Mouse (Mus musculus) embryonic facial prominence, embryonic 15.5 days (tissue): Measurements from ENCODE around the gene Bcl2l11. TPM values are rescaled to one million over a fixed set of nuclear protein-coding genes. Genes with fewer than 3 reads are reported as not detected.

Experiments
- ATAC-seq: fragments of 200-750 bp; cut with Nextera tagmentation; 2 replicates; pipeline ENCODE4 v1.8.0; 2017; ENCODE audit warnings: low read depth, moderate TSS enrichment; ENCODE audit not compliant: insufficient number of reproducible peaks, low FRiP score, low TSS enrichment
- H3K27ac ChIP-seq: fragments of 300-500 bp; sonication (generic); replicated peaks from 2 replicates; pipeline ENCODE4 v1.5.1; 2015; ENCODE audit warnings: mild to moderate bottlenecking, inconsistent platforms
- H3K27me3 ChIP-seq: fragments of 300-500 bp; sonication (generic); 2 replicates; pipeline ENCODE4 v1.6.1; 2015; ENCODE audit warnings: inconsistent platforms
- H3K36me3 ChIP-seq: fragments of 300-500 bp; sonication (generic); 2 replicates; pipeline ENCODE4 v1.6.1; 2015; ENCODE audit warnings: mild to moderate bottlenecking, inconsistent platforms
- H3K4me1 ChIP-seq: fragments of 300-500 bp; sonication (generic); 2 replicates; pipeline ENCODE4 v1.6.1; 2015; ENCODE audit warnings: inconsistent platforms
- H3K4me2 ChIP-seq: fragments of 300-500 bp; sonication (generic); replicated peaks from 2 replicates; pipeline ENCODE4 v1.6.1; 2015; ENCODE audit warnings: mild to moderate bottlenecking, inconsistent platforms
- H3K4me3 ChIP-seq: fragments of 300-500 bp; sonication (generic); replicated peaks from 2 replicates; pipeline ENCODE4 v1.5.1; 2015; ENCODE audit warnings: mild to moderate bottlenecking, inconsistent platforms
- H3K9ac ChIP-seq: fragments of 300-500 bp; sonication (generic); 2 replicates; pipeline ENCODE4 v1.6.1; 2015; ENCODE audit warnings: inconsistent platforms
- H3K9me3 ChIP-seq: fragments of 300-500 bp; sonication (generic); replicated peaks from 2 replicates; pipeline ENCODE4 v1.6.1; 2016; ENCODE audit warnings: inconsistent platforms
- WGBS: fragments of 180-500 bp; shearing (Covaris S2); methylation state at CpG from one replicate; pipeline ENCODE4 v1.1.7; 2015; 5-methylcytosine and 5-hydroxymethylcytosine counted together
- polyA plus RNA-seq: library from polyadenylated mRNA; unstranded; fragments of >200 nt; fragmentation: Nextera tagmentation; extraction: Ambion mirVana; gene quantifications from 2 replicates; pipeline ENCODE4 v1.2.1, GENCODE M21; 2015

Gene Bcl2l11
- polyA plus RNA-seq, 1 experiment from 2014 or later, result 17.4 TPM

- WGBS, result 71% methylated on average over 9 of the region's 9 CpGs
- no peak overlapping the region for H3K4me3 ChIP-seq
- no peaks in the 10 kb centered on the region; the same call in 1 of the 2 replicates for H3K27me3 ChIP-seq
These were observed 14.3 kb upstream of the Bcl2l11 start for GRCm38 (mm10) chr2:128111537-128111936.

DNA sequence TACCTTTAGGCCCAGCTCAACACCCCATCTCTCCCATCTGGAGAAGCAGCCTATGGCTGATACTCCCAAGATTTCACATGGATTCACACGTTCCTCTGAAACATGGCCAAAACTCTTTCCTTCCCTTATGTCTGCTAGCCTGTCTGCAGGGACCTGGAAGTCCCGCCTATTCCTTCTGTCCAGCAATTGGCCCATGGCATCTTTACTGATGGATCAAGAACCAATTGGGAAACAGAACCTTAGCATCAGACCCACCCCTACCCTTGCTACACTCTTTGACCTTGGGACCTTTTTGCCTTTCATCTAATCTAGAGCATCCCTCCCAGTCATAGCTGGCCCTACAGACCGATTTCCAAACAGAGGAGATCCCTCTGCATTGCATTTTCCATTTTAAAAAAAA, 11.2 kb upstream of the Bcl2l11 start:
- Histone ChIP-seq H3K27ac (no peak overlapping the region), H3K4me2 (no peak overlapping the region), H3K4me3 (no peak overlapping the region), H3K36me3 (no peaks in the 10 kb centered on the region), H3K9me3 (no peaks in the 10 kb centered on the region), H3K4me1 (no peaks in the 10 kb centered on the region), H3K9ac (no peak overlapping the region), H3K27me3 (peaks cover 5% of the 10 kb centered on the region; the same call in 1 of the 2 replicates)
- no peak for ATAC-seq
- WGBS, result 69% methylated on average over 3 of the region's 3 CpGs

More at GRCm38 (mm10) chr2:128111537-128111936, 14.3 kb upstream of the Bcl2l11 start:
- Histone ChIP-seq H3K4me1 (no peaks in the 10 kb centered on the region), H3K36me3 (no peaks in the 10 kb centered on the region), H3K9me3 (no peaks in the 10 kb centered on the region), H3K4me2 (no peak overlapping the region), H3K27ac (no peak overlapping the region), H3K9ac (no peak overlapping the region)
- ATAC-seq, result no peak

DNA sequence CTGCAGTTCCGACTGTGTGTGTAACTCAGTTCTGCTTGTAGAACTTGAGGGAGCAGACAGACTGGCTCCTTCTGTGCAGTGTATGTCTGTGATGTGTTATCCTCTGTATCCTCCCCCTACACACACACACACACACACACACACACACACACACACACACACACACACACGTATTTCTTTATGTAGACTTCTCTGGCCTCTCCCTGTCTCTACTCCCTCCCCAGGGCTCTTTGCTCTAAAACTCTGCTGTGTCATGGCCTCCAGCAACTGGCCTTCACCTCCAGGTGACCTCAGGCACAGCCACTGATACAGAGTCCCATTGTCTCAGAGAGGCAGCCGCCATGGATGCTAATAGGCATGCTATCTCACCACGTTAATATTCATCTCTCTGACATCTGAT, 10.3 kb upstream of the Bcl2l11 start:
- Histone ChIP-seq H3K27me3 (peaks cover 5% of the 10 kb centered on the region; the same call in 1 of the 2 replicates), H3K4me1 (no peaks in the 10 kb centered on the region), H3K27ac (no peak overlapping the region), H3K9me3 (no peaks in the 10 kb centered on the region), H3K4me3 (no peak overlapping the region), H3K36me3 (no peaks in the 10 kb centered on the region), H3K9ac (no peak overlapping the region), H3K4me2 (no peak overlapping the region)
- ATAC-seq, result no peak
- 27% methylated on average over 4 of the region's 4 CpGs for WGBS

GRCm38 (mm10) chr2:128117605-128118004, 8.2 kb upstream of the Bcl2l11 start:
- H3K9me3 ChIP-seq, result no peaks in the 10 kb centered on the region
- no peak for ATAC-seq
- no peak overlapping the region for H3K4me3 ChIP-seq
- H3K27me3 ChIP-seq, result peaks cover 12% of the 10 kb centered on the region
- no peak overlapping the region for H3K9ac ChIP-seq
- H3K4me1 ChIP-seq, result peaks cover 4% of the 10 kb centered on the region
- no peaks in the 10 kb centered on the region for H3K36me3 ChIP-seq
- no peak overlapping the region for H3K4me2 ChIP-seq
- WGBS, result 56% methylated on average over 7 of the region's 7 CpGs
- no peak overlapping the region for H3K27ac ChIP-seq

DNA sequence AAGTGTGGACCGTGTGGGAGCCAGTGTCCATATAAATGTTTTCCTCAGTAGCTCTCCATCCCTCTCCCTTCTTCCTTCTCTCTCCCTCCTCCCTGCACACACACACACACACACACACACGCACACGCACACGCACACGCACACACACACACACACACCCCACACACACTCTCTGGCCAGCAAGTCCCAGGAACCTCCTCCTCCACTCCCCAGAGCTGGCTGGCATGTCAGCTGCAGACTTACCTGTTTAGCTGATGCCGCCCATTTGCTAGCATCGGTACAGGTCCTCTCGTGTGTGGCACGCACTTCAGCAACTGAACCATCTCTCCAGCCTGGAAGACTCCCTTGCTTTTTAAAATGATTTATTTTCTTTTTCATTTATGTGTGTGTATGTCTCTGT, 6.9 kb upstream of the Bcl2l11 start:
- H3K4me3 ChIP-seq, result no peak overlapping the region
- peaks cover 18% of the 10 kb centered on the region for H3K4me1 ChIP-seq
- H3K36me3 ChIP-seq, result no peaks in the 10 kb centered on the region
- no peak overlapping the region for H3K9ac ChIP-seq
- H3K27ac ChIP-seq, result no peak overlapping the region
- H3K4me2 ChIP-seq, result no peak overlapping the region
- H3K27me3 ChIP-seq, result peaks cover 26% of the 10 kb centered on the region
- no peak for ATAC-seq
- no peaks in the 10 kb centered on the region for H3K9me3 ChIP-seq
- 89% methylated on average over 9 of the region's 9 CpGs for WGBS

DNA sequence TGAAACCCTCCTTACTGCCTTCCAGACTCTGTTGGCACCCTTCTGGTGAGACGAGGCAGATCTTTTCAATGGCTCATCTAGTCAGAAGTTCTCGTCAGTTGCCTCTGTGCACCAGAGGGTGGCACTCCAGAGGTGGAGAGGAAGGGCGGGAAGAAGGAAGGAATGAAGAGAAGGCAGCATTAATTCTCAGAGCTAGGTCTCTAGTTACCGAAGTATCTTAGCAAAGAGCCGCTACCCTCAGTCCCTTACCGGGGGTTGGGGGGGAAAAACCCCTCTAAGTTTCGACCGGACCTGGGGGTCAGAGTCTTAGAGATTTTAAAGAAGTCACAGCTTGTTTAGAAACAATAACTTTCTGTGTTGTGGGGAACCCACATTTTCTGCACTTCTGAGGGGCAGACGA, 3.3 kb upstream of the Bcl2l11 start:
- under 1% methylated on average over 9 of the region's 9 CpGs for WGBS
- H3K4me3 ChIP-seq, result peak overlapping the region; percentile 29
- no peak overlapping the region for H3K9ac ChIP-seq
- peaks cover 38% of the 10 kb centered on the region for H3K27me3 ChIP-seq
- H3K4me2 ChIP-seq, result peak overlapping the region; percentile 96
- no peaks in the 10 kb centered on the region for H3K36me3 ChIP-seq
- H3K27ac ChIP-seq, result no peak overlapping the region
- ATAC-seq, result no peak
- H3K4me1 ChIP-seq, result peaks cover 36% of the 10 kb centered on the region
- H3K9me3 ChIP-seq, result no peaks in the 10 kb centered on the region

DNA sequence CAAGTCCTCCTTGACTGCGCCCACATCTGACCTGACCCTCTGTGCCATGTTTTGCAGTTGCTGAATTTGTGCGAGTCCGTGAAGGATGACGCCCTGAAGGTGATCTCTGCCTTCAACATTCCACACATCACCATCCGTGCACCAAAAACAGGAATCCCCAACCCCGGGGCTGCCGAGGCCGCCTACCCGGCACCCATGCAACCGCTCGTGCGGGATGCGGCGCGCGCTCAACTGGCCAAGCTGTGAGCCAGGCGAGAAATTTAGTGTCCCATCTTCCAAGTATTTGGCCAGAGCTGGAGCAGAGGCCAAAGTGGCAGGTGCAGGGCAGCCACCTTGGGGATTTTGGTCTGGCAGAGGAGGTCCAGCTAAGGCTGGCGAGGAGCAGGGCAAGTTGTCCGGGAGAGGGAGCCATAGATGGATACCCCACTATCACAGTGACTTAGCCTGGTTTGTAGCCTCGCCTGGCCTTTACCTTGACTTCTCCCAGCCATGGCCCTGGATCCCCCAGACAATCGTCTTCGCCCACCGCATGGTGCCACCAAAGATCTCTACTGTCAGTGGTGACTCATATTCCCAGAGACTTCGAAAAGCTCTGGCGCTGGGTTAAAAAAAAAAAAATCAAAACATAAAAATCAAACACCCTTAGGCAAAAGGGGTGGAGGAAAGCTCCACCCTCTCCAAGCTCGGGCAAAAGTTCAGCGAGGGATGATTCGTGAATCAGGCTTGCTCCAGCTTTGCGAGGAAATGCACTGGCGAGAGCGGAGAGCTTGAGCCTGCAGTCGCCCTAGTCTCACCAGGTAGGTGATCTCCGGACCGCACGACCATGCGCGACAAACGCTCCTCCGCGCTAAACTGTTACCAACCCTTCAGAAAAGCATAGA, 2.7 kb upstream of the Bcl2l11 start:
- Histone ChIP-seq H3K27ac (no peak overlapping the region), H3K9me3 (no peaks in the 10 kb centered on the region), H3K27me3 (peaks cover 36% of the 10 kb centered on the region), H3K4me1 (peaks cover 39% of the 10 kb centered on the region), H3K4me2 (peak overlapping the region; percentile 96), H3K36me3 (no peaks in the 10 kb centered on the region), H3K4me3 (peak overlapping the region; percentile 29), H3K9ac (no peak overlapping the region)
- ATAC-seq, result no peak
- 2% methylated on average over 40 of the region's 40 CpGs for WGBS

DNA sequence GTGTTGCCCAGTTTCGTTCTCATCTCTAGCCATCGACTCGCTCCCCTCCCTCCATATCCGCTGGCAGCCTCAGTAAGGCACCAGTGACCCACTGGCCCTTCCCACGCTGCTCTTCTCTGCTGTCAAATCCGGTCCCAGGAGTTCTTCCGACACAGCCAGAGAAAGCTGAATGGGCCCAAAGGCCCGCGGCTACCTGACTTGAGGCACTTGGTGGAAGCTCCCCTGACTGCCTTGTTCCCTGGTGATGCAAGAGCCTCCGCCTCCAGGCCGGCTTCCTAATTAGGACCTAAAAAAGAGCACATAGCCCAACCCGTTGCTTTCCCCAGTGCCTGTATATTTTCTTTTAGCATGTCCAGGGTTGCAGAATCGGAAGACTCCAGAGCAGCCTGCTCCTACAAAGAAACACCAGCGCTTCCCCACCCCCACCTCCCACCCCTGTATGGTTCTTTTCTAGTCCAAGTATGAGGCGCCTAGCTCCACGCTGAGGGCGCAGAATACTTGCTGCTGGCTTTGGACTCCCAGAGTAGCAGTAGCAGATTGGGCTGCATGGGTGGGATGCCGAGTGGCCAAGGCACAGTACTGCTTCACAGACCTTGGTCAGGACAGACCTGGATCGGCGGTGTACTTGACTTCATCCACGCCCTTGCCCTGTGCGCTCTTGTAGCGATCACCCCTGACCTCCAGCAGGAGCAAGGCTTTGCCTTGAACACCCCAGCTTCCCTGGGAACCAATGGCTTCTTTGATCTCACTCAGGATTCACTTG, 1.7 kb upstream of the Bcl2l11 start:
- 7% methylated on average over 23 of the region's 23 CpGs for WGBS

DNA sequence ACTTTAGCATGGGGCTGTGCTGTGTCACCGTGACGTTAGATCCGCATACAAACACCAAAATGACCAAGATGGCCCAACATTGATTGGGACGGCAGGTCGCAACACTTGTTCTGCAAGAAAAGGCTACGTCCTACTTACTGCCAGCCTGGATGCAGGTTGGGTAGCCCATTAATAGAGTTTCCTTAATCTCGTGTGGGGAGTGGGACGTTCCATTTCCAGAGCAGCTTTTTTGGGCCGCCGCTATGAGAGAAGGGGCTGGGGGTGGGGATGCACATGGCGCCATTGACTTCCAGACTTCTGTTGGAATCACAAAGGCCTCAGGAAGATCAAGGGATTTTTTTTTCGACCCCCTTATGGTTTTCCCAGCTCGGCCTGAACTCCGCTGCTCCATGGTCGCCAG, 1.1 kb upstream of the Bcl2l11 start:
- Histone ChIP-seq H3K36me3 (no peaks in the 10 kb centered on the region), H3K9ac (no peak overlapping the region), H3K27ac (no peak overlapping the region), H3K4me3 (peak overlapping the region; percentile 62), H3K27me3 (peaks cover 36% of the 10 kb centered on the region), H3K4me2 (peak overlapping the region; percentile 96), H3K4me1 (peaks cover 46% of the 10 kb centered on the region), H3K9me3 (no peaks in the 10 kb centered on the region)
- ATAC-seq, result no peak
- 7% methylated on average over 15 of the region's 15 CpGs for WGBS

More for the DNA sequence above, 1.7 kb upstream of the Bcl2l11 start:
- peak overlapping the region; percentile 96 for H3K4me2 ChIP-seq
- no peaks in the 10 kb centered on the region for H3K9me3 ChIP-seq
- no peak overlapping the region for H3K9ac ChIP-seq
- H3K27me3 ChIP-seq, result peaks cover 36% of the 10 kb centered on the region
- no peaks in the 10 kb centered on the region for H3K36me3 ChIP-seq
- no peak overlapping the region for H3K27ac ChIP-seq
- no peak for ATAC-seq
- H3K4me1 ChIP-seq, result peaks cover 46% of the 10 kb centered on the region
- H3K4me3 ChIP-seq, result peak overlapping the region; percentile 29

GRCm38 (mm10) chr2:128126591-128127051, 783 bp downstream of the Bcl2l11 start:
- WGBS, result under 1% methylated on average over 35 of the region's 35 CpGs
- H3K9me3 ChIP-seq, result no peaks in the 10 kb centered on the region
- H3K27me3 ChIP-seq, result peaks cover 33% of the 10 kb centered on the region
- peak overlapping the region; percentile 44 for H3K9ac ChIP-seq
- H3K27ac ChIP-seq, result peak overlapping the region; percentile 86
- no peak for ATAC-seq
- peak overlapping the region; percentile 62 for H3K4me3 ChIP-seq
- H3K36me3 ChIP-seq, result 0 out of 2 replicates have a peak, but pooled peaks cover 8% of the 10 kb centered on the region
- H3K4me2 ChIP-seq, result peak overlapping the region; percentile 96
- peaks cover 53% of the 10 kb centered on the region for H3K4me1 ChIP-seq

DNA sequence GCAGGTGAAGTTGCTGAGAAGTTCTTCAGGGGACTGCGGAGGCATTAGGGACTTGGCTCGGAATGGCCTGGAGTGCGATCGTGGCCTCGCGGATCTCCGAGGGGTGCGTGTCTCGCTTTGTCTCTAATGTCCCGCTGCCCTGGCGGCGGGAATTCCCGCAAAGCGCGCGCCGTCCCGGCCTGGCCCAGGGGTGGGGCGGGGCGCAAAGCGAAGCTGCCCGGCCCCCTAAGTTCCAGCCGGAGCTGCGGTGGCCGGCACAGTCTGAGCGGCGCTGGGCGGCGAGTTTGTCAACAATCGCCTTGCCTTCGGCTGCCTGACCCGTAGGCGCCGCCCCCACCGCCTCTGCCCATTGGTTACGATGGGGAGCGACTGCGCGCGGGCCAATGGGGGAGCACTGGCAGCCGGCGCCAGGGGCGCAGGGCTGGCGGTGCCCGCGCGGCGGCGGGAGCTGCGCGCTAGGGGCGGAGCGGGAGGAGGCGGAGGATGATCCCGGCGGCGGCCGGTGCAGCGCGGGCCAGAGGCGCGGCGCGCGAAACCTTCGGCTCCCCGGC, 1.4 kb downstream of the Bcl2l11 start:
- under 1% methylated on average over 67 of the region's 67 CpGs for WGBS
- H3K27ac ChIP-seq, result peak overlapping the region; percentile 86
- H3K36me3 ChIP-seq, result peaks cover 11% of the 10 kb centered on the region; the same call in 1 of the 2 replicates
- H3K4me1 ChIP-seq, result peaks cover 51% of the 10 kb centered on the region
- H3K9ac ChIP-seq, result peak overlapping the region; percentile 49
- peak overlapping the region; percentile 96 for H3K4me2 ChIP-seq
- H3K4me3 ChIP-seq, result peak overlapping the region; percentile 62
- ATAC-seq, result peak; percentile 89
- peaks cover 30% of the 10 kb centered on the region for H3K27me3 ChIP-seq
- no peaks in the 10 kb centered on the region for H3K9me3 ChIP-seq
